Mouse (Mus musculus) stomach, embryonic 16.5 days (tissue): Measurements from ENCODE around the gene Ube4b. TPM values are rescaled to one million over a fixed set of nuclear protein-coding genes. Genes with fewer than 3 reads are reported as not detected.
"Not testable (repeated sequence)": the region's sequence is repeated elsewhere in the genome, so short reads cannot be mapped to it uniquely, and the experiment has no call there.

ENCODE experiments used
- ATAC-seq: fragments of 200-750 bp; cut with Nextera tagmentation; 2 replicates; pipeline ENCODE4 v1.8.0; 2017; ENCODE audit warnings: moderate number of reproducible peaks, moderate TSS enrichment; ENCODE audit not compliant: insufficient read depth, low FRiP score
- H3K27ac ChIP-seq: fragments of 300-500 bp; sonication (generic); 2 replicates; pipeline ENCODE4 v1.5.1; 2014; ENCODE audit warnings: low read length
- H3K27me3 ChIP-seq: fragments of 300-500 bp; sonication (generic); 2 replicates; pipeline ENCODE4 v1.6.1; 2014; ENCODE audit warnings: low read length, control low read depth, mixed read lengths; ENCODE audit not compliant: control insufficient read depth, insufficient read depth
- H3K36me3 ChIP-seq: fragments of 300-500 bp; sonication (generic); 2 replicates; pipeline ENCODE4 v1.6.1; 2014; ENCODE audit warnings: low read length; ENCODE audit not compliant: control insufficient read depth, insufficient read depth
- H3K4me1 ChIP-seq: fragments of 300-500 bp; sonication (generic); 2 replicates; pipeline ENCODE4 v1.6.1; 2014; ENCODE audit warnings: low read length, control low read depth, mixed read lengths; ENCODE audit not compliant: control insufficient read depth, insufficient read depth
- H3K4me2 ChIP-seq: fragments of 300-500 bp; sonication (generic); 2 replicates; pipeline ENCODE4 v1.6.1; 2014; ENCODE audit warnings: low read depth, low read length, mixed read lengths
- H3K4me3 ChIP-seq: fragments of 300-500 bp; sonication (generic); replicated peaks from 2 replicates; pipeline ENCODE4 v1.5.1; 2014; ENCODE audit warnings: mild to moderate bottlenecking, low read length
- H3K9ac ChIP-seq: fragments of 300-500 bp; sonication (generic); 2 replicates; pipeline ENCODE4 v1.6.1; 2014; ENCODE audit warnings: low read length
- H3K9me3 ChIP-seq: fragments of 300-500 bp; sonication (generic); replicated peaks from 2 replicates; pipeline ENCODE4 v1.6.1; 2016; ENCODE audit warnings: low read length, control low read depth; ENCODE audit not compliant: control insufficient read depth
- WGBS: fragments of 180-500 bp; shearing (Covaris S2); extraction: QIAGEN DNeasy Blood & Tissue Kit; methylation state at CpG from one replicate; pipeline ENCODE4 v1.1.7; 2014; 5-methylcytosine and 5-hydroxymethylcytosine counted together
- polyA plus RNA-seq: library from polyadenylated mRNA; unstranded; fragments of >200 nt; fragmentation: Nextera tagmentation; extraction: Ambion mirVana; gene quantifications from 2 replicates; pipeline ENCODE4 v1.2.1, GENCODE M21; 2015

Gene Ube4b
- polyA plus RNA-seq, 1 experiment from 2014 or later: 33.5 TPM

- WGBS: under 1% methylated on average over 36 of the region's 36 CpGs
- Histone ChIP-seq H3K4me2 (peak overlapping the region; percentile 58), H3K36me3 (no peaks in the 10 kb centered on the region), H3K9me3 (no peaks in the 10 kb centered on the region), H3K27ac (peak overlapping the region; percentile 86), H3K9ac (peak overlapping the region; percentile 64), H3K27me3 (no peaks in the 10 kb centered on the region), H3K4me3 (peak overlapping the region; percentile 37), H3K4me1 (peaks cover 6% of the 10 kb centered on the region; the same call in 1 of the 2 replicates)
- ATAC-seq: peak; percentile 97
Observed at GRCm38 (mm10) chr4:149444964-149445701, 18.6 kb upstream of the Ube4b start.

GRCm38 (mm10) chr4:149444465-149444864, 17.9 kb upstream of the Ube4b start:
- 41% methylated on average over 1 of the region's 1 CpGs for WGBS
- H3K4me3 ChIP-seq: no peak overlapping the region
- H3K9ac ChIP-seq: peak overlapping the region; percentile 64; the same call in 1 of the 2 replicates
- H3K4me2 ChIP-seq: peak overlapping the region; percentile 58; the same call in 1 of the 2 replicates
- H3K9me3 ChIP-seq: no peaks in the 10 kb centered on the region
- H3K36me3 ChIP-seq: no peaks in the 10 kb centered on the region
- ATAC-seq: no peak
- no peak overlapping the region for H3K27ac ChIP-seq
- peaks cover 6% of the 10 kb centered on the region; the same call in 1 of the 2 replicates for H3K4me1 ChIP-seq
- H3K27me3 ChIP-seq: no peaks in the 10 kb centered on the region

GRCm38 (mm10) chr4:149442436-149442835, 15.9 kb upstream of the Ube4b start:
- Histone ChIP-seq H3K27me3 (no peaks in the 10 kb centered on the region), H3K27ac (no peak overlapping the region), H3K36me3 (no peaks in the 10 kb centered on the region), H3K4me2 (no peak overlapping the region), H3K4me1 (peaks cover 6% of the 10 kb centered on the region; the same call in 1 of the 2 replicates), H3K4me3 (no peak overlapping the region), H3K9ac (no peak overlapping the region), H3K9me3 (no peaks in the 10 kb centered on the region)
- ATAC-seq: no peak
- WGBS: 33% methylated on average over 3 of the region's 3 CpGs

GRCm38 (mm10) chr4:149440576-149440975, 14.0 kb upstream of the Ube4b start:
- peaks cover 1% of the 10 kb centered on the region; the same call in 1 of the 2 replicates for H3K4me1 ChIP-seq
- no peaks in the 10 kb centered on the region for H3K36me3 ChIP-seq
- H3K4me3 ChIP-seq: no peak overlapping the region
- 63% methylated on average over 8 of the region's 8 CpGs for WGBS
- no peak overlapping the region for H3K27ac ChIP-seq
- no peak overlapping the region for H3K9ac ChIP-seq
- H3K27me3 ChIP-seq: no peaks in the 10 kb centered on the region
- no peak overlapping the region for H3K4me2 ChIP-seq
- H3K9me3 ChIP-seq: no peaks in the 10 kb centered on the region
- no peak for ATAC-seq

- H3K4me2 ChIP-seq, H3K9ac ChIP-seq, H3K9me3 ChIP-seq, H3K27ac ChIP-seq, H3K4me3 ChIP-seq, ATAC-seq, H3K36me3 ChIP-seq, H3K27me3 ChIP-seq, H3K4me1 ChIP-seq: not testable (repeated sequence)
- WGBS: 91% methylated on average over 1 of the region's 1 CpGs
Observed at GRCm38 (mm10) chr4:149431887-149432286, 5.3 kb upstream of the Ube4b start.

GRCm38 (mm10) chr4:149429592-149429991, 3.0 kb upstream of the Ube4b start:
- Histone ChIP-seq H3K4me1 (no peaks in the 10 kb centered on the region; the same call in 1 of the 2 replicates), H3K9ac (no peak overlapping the region), H3K4me3 (no peak overlapping the region), H3K36me3 (no peaks in the 10 kb centered on the region), H3K27ac (no peak overlapping the region), H3K9me3 (no peaks in the 10 kb centered on the region), H3K4me2 (no peak overlapping the region), H3K27me3 (no peaks in the 10 kb centered on the region)
- ATAC-seq: no peak
- 87% methylated on average over 5 of the region's 5 CpGs for WGBS

GRCm38 (mm10) chr4:149425801-149426292, 702 bp downstream of the Ube4b start:
- H3K27ac ChIP-seq: peak overlapping the region; percentile 99
- H3K27me3 ChIP-seq: no peaks in the 10 kb centered on the region
- peak; percentile 63; the same call in 1 of the 2 replicates for ATAC-seq
- peak overlapping the region; percentile 98 for H3K4me3 ChIP-seq
- H3K4me1 ChIP-seq: peaks cover 7% of the 10 kb centered on the region; the same call in 1 of the 2 replicates
- H3K9ac ChIP-seq: peak overlapping the region; percentile 94
- WGBS: under 1% methylated on average over 35 of the region's 35 CpGs
- no peaks in the 10 kb centered on the region for H3K9me3 ChIP-seq
- peak overlapping the region; percentile 68 for H3K4me2 ChIP-seq
- H3K36me3 ChIP-seq: no peaks in the 10 kb centered on the region

- no peak overlapping the region for H3K27ac ChIP-seq
- WGBS: under 1% methylated on average over 9 of the region's 9 CpGs
Observed at GRCm38 (mm10) chr4:149424755-149425154, 1.8 kb downstream of the Ube4b start.

GRCm38 (mm10) chr4:149417854-149418365, 8.6 kb downstream of the Ube4b start:
- 74% methylated on average over 5 of the region's 5 CpGs for WGBS
- no peaks in the 10 kb centered on the region for H3K27me3 ChIP-seq
- H3K27ac ChIP-seq: no peak overlapping the region
- no peak for ATAC-seq
- no peaks in the 10 kb centered on the region for H3K36me3 ChIP-seq
- H3K9me3 ChIP-seq: no peaks in the 10 kb centered on the region
- no peak overlapping the region for H3K9ac ChIP-seq
- H3K4me2 ChIP-seq: no peak overlapping the region
- H3K4me1 ChIP-seq: peaks cover 10% of the 10 kb centered on the region
- no peak overlapping the region for H3K4me3 ChIP-seq

More at GRCm38 (mm10) chr4:149424755-149425154, 1.8 kb downstream of the Ube4b start:
- Histone ChIP-seq H3K9ac (peak overlapping the region; percentile 56), H3K36me3 (no peaks in the 10 kb centered on the region), H3K27me3 (no peaks in the 10 kb centered on the region), H3K4me3 (peak overlapping the region; percentile 98), H3K9me3 (no peaks in the 10 kb centered on the region), H3K4me2 (peak overlapping the region; percentile 68), H3K4me1 (peaks cover 7% of the 10 kb centered on the region; the same call in 1 of the 2 replicates)
- no peak for ATAC-seq
